Mouse (Mus musculus): ENCODE results near the gene Rnf150.

- no peak for TF ChIP-seq CTCF (IDR thresholded peaks at IDR 0.05; ENCODE audit: extremely low read depth, insufficient read depth, insufficient read length, insufficient replicate concordance)
- no peak for TF ChIP-seq POLR2A (IDR thresholded peaks at IDR 0.05; ENCODE audit: low read depth, low read length)
Measured at GRCm38 (mm10) chr8:82917540-82918316, 54.6 kb downstream of the Rnf150 start.

All from spleen, adult 2 months (tissue).